Mouse (Mus musculus) thymus, postnatal 0 days (tissue): ENCODE measurements around the gene Ccl27a. TPM values are rescaled to one million over a fixed set of nuclear protein-coding genes. Genes with fewer than 3 reads are reported as not detected.

ENCODE experiments used
- DNase-seq: peaks from one replicate; pipeline ENCODE4 v3.0.0-alpha.2; 2015; ENCODE audit warnings: low spot score
- polyA plus RNA-seq: library from polyadenylated mRNA; unstranded; fragments of >200 nt; fragmentation: Nextera tagmentation; extraction: Ambion mirVana; gene quantifications from 2 replicates; pipeline ENCODE4 v1.2.1, GENCODE M21; 2015

Ccl27a gene
- polyA plus RNA-seq, 1 experiment from 2014 or later: 41.1 TPM

DNA sequence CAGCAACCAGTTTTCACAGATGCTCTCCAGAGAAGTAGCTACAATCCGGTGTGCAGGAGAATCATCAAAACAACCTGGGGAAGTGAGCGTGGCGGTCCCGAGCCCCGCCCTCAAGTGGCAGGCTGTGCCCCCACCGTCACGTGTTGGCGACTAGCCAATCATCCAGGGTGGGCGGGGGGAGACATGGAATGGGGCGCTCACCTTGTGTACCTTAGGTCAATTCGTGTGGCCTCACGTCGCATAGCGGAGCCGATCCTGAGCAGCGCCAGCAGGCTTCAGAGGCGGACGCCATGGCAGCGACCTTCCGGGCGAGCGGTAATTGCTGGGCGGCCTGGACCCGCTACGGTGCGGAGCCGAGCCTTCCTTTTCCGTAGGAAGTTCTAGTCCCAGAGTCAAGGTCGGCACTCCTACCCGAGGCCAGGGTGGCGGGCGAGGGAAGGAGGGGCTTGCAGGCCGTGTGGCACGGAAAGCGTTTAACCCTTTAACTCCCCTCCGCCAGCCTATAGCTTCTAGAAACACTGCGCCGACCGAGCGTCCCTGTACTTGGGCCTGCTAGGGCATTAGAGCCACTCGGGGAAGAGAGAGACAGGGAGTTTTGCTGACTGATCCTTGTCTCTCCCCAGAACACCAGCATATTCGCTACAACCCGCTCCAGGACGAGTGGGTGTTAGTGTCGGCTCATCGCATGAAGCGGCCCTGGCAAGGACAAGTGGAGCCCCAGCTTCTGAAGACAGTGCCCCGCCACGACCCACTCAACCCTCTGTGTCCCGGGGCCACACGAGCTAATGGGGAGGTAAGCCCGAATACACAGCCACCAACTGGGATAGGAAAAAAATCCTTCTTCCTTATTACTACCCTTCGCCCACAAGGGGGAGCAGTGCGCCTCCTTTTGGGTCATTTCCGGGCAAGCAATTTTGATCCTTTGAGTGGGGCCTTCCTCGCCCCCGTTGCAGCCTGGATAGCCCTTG lies 18.4 kb downstream of the Ccl27a start, which contains the start of gene Sigmar1:
Gene Sigmar1 (minus strand): TSS at position 820 of the 968 bp plus-strand sequence.
- peak; percentile 93 for DNase-seq

DNA sequence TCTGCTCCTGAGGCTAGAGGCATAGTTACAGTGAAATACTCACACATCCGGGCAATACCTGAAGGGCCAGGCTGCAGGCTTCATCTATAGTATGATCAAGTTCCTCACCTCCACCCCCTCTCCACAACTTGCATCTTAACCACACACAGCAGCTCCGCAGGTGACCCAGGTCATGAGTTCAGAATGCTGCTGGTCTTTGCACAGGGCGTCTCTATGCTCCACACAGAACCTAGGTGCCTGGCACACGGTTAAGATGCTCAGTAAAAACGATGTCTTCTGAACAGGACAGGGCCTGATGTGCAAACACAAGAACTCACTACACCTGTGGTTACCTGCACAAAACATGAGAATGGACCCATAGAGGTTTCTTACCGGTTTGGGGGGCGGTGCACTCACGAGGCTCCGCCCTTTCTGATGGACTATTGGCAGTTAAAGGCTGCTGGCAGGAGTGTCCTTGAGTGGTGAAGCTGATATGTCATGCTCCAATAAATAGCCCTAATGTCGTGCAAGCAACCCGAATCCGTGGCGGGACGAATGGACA lies 19.2 kb downstream of the Ccl27a start, which contains the start of gene Galt:
Gene Galt (plus strand): TSS at position 432 of the 541 bp plus-strand sequence.
- no peak for DNase-seq

DNA sequence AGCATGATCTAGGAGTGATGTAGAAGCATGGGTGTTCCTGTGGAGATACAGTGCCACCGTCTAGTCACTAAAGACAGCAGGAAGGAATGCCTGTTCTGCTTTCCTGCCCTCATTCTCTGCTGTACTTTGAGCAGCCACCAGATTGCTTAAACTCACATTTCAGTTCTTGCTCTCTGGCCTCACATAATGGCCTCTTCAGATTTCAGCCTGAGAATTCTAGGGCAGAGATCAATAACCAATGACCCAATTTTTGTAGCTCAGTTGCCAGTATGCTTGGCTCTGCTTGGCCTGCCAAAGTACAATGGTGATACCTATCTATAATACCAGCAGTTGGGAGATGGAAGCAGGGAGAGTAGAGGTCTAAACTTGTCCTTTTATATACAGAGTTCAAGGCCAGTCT lies 29.0 kb downstream of the Ccl27a start:
- DNase-seq: no peak

DNA sequence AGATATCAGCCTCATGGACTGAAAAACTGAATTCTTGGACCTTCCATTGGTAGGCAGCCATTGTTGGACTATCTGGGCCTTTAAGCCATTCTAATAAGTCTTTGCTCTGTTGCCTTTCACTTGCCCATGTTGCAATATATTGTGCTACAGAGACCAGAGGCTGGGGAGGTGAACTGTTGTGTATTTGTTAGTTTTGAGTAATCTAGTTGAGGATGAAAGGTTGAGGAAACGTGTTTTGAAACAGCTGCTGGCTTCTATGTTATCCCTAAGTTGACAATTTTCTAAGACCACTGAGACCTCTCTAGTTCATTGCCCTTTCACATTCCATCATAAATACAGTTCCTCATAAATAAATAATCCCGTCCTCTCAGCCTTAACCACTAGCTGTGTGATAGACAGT lies 29.9 kb downstream of the Ccl27a start:
- DNase-seq: no peak

DNA sequence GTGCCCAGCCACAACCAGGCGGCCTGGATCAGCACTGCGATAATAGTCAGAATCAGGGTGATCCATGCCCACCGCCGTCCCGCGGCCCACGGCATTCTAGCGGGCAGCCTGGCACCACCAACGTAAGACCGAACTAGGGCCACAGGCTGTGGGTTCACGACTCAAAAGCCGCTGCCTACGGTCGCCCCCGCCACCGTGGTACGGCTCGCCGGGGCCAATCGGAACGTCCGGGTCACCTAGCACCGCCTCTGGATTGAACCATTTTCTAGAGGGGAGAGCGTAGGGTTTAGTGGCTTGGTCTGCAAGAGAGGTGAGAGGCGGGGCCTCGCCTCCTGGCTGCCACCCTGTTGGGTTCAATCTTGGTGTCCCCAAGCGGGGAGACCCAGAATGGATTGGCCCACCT lies 32.9 kb downstream of the Ccl27a start:
- DNase-seq: peak; percentile 96

DNA sequence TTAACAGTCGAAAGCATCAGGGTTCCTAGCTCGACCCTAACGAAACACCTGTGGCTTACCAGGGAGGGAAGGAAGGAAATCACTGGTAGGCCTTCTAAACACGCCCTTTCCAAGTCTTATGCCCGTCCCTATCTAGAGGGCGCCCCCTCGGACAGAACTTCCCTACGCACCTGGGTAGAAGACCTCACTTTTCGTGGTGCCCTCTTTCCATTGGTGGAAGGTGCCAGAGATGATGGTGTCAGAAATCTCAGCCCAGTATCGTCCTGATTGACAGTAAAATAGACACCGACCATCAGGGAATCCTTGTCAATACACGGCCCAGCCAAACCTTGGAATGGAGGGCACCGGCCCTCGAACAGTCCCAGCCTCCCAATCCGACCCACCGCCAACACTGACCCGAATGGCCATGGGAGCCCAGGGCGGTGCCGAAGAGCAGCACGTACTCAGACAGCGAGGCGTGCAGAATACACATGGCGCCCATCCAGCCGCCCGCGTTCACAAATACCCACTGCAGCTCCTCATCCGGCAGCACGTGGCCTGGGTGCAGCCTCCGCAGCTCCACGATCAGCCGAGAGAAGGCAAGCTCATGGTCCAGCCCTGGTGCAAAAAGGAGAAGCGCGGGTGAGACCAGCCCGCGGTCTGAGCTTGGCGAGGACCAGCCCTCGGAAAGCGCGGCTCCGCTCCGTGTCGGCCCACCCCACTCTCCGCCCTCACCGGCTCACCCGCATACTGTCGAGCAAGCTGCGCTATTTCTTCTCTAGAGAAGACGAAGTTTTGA lies 33.5 kb downstream of the Ccl27a start:
- peak; percentile 36 for DNase-seq

DNA sequence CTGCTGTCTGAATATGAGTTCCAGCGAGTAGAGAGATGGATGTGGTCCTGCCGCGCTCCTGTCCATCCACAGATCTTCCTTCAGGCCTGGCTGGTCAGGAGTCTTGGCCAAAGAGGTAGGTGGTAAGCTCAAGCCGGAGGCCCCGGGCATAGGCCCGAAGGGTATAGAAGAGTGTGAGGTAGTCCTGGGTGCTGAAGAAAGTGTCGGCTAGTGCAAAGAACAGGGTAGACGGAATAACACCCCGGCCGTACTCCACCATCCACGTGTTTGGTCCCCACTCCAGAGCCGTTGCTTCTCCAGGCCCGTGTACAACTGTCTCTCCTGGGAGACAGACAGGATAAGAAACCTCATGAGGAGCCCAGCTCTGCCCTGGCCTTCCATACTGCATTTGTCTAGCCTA lies 34.8 kb downstream of the Ccl27a start:
- DNase-seq: no peak

DNA sequence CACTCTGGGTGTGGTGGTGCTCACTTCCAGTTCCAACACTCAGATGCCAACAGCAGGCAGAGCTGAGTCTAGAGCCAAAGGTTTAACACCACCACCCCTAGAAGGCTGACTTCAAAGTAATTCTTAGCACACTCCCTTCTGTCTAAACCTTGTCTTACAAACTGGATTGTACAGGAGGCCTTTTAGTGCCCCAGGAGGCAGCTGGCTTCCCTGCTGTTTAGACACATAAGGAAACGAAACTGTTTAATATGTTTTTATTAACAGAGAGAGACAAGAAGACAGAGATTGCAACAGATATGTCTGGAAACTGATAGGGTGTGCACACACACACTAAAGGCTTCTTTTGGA lies 35.8 kb downstream of the Ccl27a start:
- DNase-seq: no peak

DNA sequence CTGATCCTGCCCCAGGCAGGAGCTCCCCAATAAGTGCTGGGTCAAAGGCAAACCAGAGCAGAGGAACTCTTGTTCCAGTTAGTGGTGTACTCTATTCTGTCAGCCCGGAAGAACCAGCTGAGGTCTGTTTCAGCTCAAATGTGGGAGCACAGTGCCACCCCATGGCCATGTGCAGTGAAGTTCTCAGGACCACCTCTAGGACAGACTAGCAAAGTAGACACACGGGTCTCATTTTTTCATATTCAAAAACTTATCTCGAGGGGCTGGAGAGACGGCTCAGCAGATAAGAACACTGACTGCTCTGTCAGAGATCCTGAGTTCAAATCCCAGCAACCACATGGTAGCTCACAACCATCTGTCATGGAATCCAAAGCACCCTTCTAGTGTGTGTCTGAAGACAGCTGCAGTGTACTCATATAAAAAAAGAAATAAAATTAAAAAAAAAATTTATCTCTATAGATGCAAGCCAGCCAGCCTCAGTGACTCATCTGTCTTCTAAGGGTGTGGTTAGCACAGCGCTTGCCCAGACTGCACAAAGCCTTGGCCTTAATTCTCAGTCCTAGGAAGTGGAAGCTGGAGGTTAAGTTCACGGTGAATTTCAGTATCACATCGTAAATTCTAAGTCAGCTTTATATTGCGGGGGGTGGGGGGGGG lies 36.3 kb downstream of the Ccl27a start:
- DNase-seq: peak; percentile 85

DNA sequence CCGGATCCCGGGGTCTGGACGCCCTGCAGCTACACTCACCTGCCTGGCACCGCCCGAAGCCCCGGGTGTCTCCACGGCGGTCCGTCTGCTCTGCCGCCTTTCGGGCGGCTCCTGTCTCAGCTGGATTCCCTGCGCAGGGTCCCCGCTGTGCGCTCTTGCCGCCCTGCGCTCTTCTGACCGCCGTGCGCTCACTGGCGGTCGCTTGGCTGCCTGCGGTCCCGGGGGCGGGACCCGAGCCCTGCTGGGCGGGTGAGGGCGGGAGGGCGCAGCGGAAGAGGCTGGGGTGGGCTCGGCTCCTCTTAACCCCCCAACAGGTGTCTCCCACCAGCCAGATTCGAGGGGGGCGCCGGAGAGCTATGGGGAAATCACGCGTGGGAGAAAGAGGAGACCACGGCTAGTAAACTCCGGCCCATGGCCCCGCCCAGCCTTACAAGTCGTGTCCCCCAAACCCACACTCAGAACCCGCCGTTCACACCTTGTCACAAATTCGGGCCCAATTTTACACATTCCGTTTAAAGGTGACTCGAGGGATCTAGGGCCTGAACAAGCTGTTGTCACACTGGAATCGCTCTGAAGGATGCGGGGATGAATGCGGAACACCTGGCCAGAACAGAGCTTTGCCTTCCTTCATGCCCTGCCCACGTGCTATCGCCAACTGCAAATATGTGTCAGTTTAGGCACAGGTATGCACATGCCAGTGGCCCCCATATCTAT lies 42.8 kb downstream of the Ccl27a start, which contains the start of gene Arid3c:
Gene Arid3c (minus strand): TSS at position 91 of the 714 bp plus-strand sequence.
- DNase-seq: peak; percentile 50

DNA sequence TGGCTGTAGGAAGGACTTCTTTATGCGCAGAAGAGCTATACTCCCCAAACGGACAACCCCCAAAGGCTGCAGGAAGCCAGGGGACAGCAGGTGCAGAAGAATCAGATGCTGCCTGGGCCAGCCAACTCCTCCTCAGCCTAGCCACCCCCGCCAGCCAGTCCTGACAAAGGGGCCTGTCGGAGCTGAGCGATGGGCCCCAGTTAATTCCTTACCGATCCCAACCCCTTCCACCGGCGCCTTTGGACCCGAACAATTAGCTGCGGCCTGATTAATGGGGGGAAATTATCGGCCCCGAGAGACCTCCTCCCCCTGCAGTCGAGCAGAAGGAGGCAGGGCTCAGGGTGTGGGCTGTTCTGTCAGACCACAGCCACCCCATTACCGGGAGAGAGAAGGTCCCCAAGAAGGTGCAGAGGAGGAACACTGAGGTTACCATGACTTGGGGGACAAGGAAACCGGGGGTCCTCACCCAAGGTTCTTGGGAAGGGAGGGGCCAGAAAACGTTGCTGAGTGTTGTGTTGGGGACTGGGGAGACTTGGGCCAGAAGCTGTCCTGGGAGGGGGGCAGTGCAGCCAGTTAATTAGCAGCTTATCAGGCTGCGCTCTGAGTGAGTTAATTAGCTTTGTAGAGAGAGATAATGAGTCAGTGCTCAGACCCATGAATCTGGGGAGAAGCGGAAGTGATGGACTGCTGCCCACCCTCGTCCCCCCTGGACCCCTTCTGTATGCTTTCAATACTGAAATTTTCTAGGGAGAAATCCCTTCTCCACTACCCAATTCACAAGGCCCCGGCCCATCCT lies 47.0 kb downstream of the Ccl27a start:
- no peak for DNase-seq

DNA sequence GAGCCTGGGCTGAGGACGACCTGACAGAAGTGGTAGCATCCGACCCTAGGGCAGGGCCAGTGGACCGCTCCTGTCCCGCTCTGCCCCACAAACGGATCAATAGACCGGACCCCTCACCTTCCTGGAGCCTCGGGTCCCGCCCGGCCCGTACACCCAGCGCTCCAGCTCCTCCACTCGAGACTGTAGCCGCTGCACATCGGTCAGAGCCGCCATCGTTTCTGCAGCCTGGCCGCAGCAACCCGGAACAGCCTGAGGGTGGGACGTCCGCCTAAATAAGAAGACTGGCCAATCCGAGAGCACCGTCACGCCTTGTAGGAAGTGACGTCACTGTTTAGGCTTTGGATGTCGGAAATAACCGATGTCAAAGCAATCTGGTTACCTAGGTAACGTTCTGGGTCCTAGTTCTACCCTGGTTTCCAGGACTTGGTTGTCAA lies 51.1 kb downstream of the Ccl27a start, which contains the start of gene Dctn3:
Gene Dctn3 (minus strand): TSS at position 253 of the 434 bp plus-strand sequence.
- DNase-seq: peak; percentile 92

Other genes with a start within 250 kb of the Ccl27a start
- 1.6 and 2.7 TPM in 2 replicates for gene Fam219a, start 204.7 kb downstream of the Ccl27a start, polyA plus RNA-seq
- gene Dnaic1, start 204.5 kb downstream of the Ccl27a start, polyA plus RNA-seq: 0.60 and 0.91 TPM in 2 replicates
- 10.3 and 10.5 TPM in 2 replicates for gene Enho, start 133.9 kb downstream of the Ccl27a start, polyA plus RNA-seq
- 0.26 and 0.43 TPM in 2 replicates for gene Cntfr, start 77.2 kb downstream of the Ccl27a start, polyA plus RNA-seq
- 35.8 and 39.3 TPM in 2 replicates for gene Il11ra1, start 74.3 kb downstream of the Ccl27a start, polyA plus RNA-seq
- 68.3 and 75.1 TPM in 2 replicates for gene Rpp25l, start 60.7 kb downstream of the Ccl27a start, polyA plus RNA-seq
- gene Dctn3, start 51.1 kb downstream of the Ccl27a start, polyA plus RNA-seq: 180 and 181 TPM in 2 replicates
- gene Arid3c, start 43.1 kb downstream of the Ccl27a start, polyA plus RNA-seq: 0.06 TPM in 1 of 2 replicates, not detected in the other
- gene Galt, start 19.0 kb downstream of the Ccl27a start, polyA plus RNA-seq: 48.2 and 49.3 TPM in 2 replicates
- 36.1 and 40.3 TPM in 2 replicates for gene Sigmar1, start 18.1 kb downstream of the Ccl27a start, polyA plus RNA-seq
- gene Gm21541, start 129.4 kb upstream of the Ccl27a start, polyA plus RNA-seq: 9.6 and 19.1 TPM in 2 replicates
- gene Gm20878, start 167.3 kb upstream of the Ccl27a start, polyA plus RNA-seq: 0.68 and 2.6 TPM in 2 replicates
- gene Fam205a4, start 191.8 kb upstream of the Ccl27a start, polyA plus RNA-seq: not detected in 2 replicates